Mouse (Mus musculus) liver, embryonic 14.5 days (tissue): Measurements from ENCODE around the gene Tnfrsf1a. TPM values are rescaled to one million over a fixed set of nuclear protein-coding genes. Genes with fewer than 3 reads are reported as not detected.

ENCODE experiments used
- ATAC-seq: fragments of 200-750 bp; cut with Nextera tagmentation; 2 replicates; pipeline ENCODE4 v1.8.0; 2017; ENCODE audit warnings: moderate number of reproducible peaks, mild to moderate bottlenecking, moderate library complexity; ENCODE audit not compliant: insufficient read depth
- DNase-seq, 3 experiments: peaks; one replicate each; pipeline ENCODE4 v3.0.0-alpha.2; 2012 to 2013; ENCODE audit warnings: low read depth in 3 of 3, low spot score in 3 of 3
- H3K27ac ChIP-seq: fragments of 300-500 bp; sonication (generic); 2 replicates; pipeline ENCODE4 v1.5.1; 2014; ENCODE audit warnings: moderate library complexity, mild to moderate bottlenecking, control low read depth, inconsistent platforms
- H3K27me3 ChIP-seq: fragments of 300-500 bp; sonication (generic); 2 replicates; pipeline ENCODE4 v1.6.1; 2014; ENCODE audit warnings: mild to moderate bottlenecking, low read length, moderate library complexity; ENCODE audit not compliant: control insufficient read depth, insufficient read depth
- H3K36me3 ChIP-seq: fragments of 300-500 bp; sonication (generic); replicated peaks from 2 replicates; pipeline ENCODE4 v1.6.1; 2014; ENCODE audit warnings: low read depth; ENCODE audit not compliant: control insufficient read depth, insufficient read depth
- H3K4me1 ChIP-seq, 2 experiments: fragments of 200-500 bp in 1 of 2; fragments of 300-500 bp in 1 of 2; sonication (generic) in 1 of 2; replicated peaks; 2 replicates each; pipeline ENCODE4 v1.6.1; 2012 to 2014; ENCODE audit warnings: antibody characterized with exemption in 1 of 2, inconsistent platforms in 1 of 2, low read length in 1 of 2; ENCODE audit not compliant: control insufficient read depth in 2 of 2, insufficient read depth in 2 of 2
- H3K4me2 ChIP-seq: fragments of 300-500 bp; sonication (generic); 2 replicates; pipeline ENCODE4 v1.6.1; 2014; ENCODE audit warnings: low read depth, mild to moderate bottlenecking, control low read depth, moderate library complexity
- H3K4me3 ChIP-seq, 2 experiments: fragments of 200-500 bp in 1 of 2; fragments of 300-500 bp in 1 of 2; sonication (generic) in 1 of 2; 2 replicates each; pipeline ENCODE4 v1.5.1; 2012 to 2014; ENCODE audit warnings: low read depth in 2 of 2, low read length in 2 of 2, mild to moderate bottlenecking in 2 of 2, control low read depth in 1 of 2, inconsistent platforms in 1 of 2, moderate library complexity in 1 of 2; ENCODE audit not compliant: insufficient read depth in 1 of 2
- H3K9ac ChIP-seq: fragments of 300-500 bp; sonication (generic); replicated peaks from 2 replicates; pipeline ENCODE4 v1.6.1; 2014; ENCODE audit warnings: mild to moderate bottlenecking, control low read depth, moderate library complexity
- H3K9me3 ChIP-seq: fragments of 300-500 bp; sonication (generic); 2 replicates; pipeline ENCODE4 v1.6.1; 2016; ENCODE audit warnings: low read length, mixed read lengths; ENCODE audit not compliant: control insufficient read depth
- CTCF ChIP-seq: IDR thresholded peaks from 2 replicates; pipeline ENCODE4 v1.5.1; 2016; ENCODE audit warnings: antibody characterized with exemption, low read depth, control low read depth
- EP300 ChIP-seq: IDR thresholded peaks from 2 replicates; pipeline ENCODE4 v1.6.1; 2016; ENCODE audit warnings: antibody characterized with exemption, low read depth
- WGBS: fragments of 180-500 bp; shearing (Covaris S2); extraction: QIAGEN DNeasy Blood & Tissue Kit; methylation state at CpG from one replicate; pipeline ENCODE4 v1.1.7; 2014; ENCODE audit not compliant: insufficient replicate concordance; 5-methylcytosine and 5-hydroxymethylcytosine counted together
- polyA plus RNA-seq, 2 experiments: library from polyadenylated mRNA; depleted of rRNA in 1 of 2; stranded (reverse) in 1 of 2; unstranded in 1 of 2; fragments of >200 nt; fragmentation: Nextera tagmentation in 1 of 2; extraction: Ambion mirVana in 1 of 2; gene quantifications; 2 replicates each; pipeline versions ENCODE4 v1.2.1 to v1.2.3; 2012 to 2014

The Tnfrsf1a gene
- polyA plus RNA-seq, 2 experiments: 16.8 to 21.1 TPM

- Histone ChIP-seq H3K27me3 (no peaks in the 10 kb centered on the region), H3K27ac (no peak overlapping the region), H3K4me2 (peak overlapping the region; percentile 61), H3K36me3 (no peaks in the 10 kb centered on the region), H3K9me3 (no peaks in the 10 kb centered on the region), H3K4me3 (peak overlapping the region; percentile 28 to 61; a peak in 3 of 4 replicates), H3K9ac (no peak overlapping the region), H3K4me1 (peaks cover 0 to 42% of the 10 kb centered on the region in 2 experiments; a peak in 3 of 4 replicates)
- DNase-seq: no peak
- ATAC-seq: no peak
- TF ChIP-seq EP300 (no peak), CTCF (no peak)
- WGBS: 48% methylated on average over 2 of the region's 2 CpGs
These were observed 1.8 kb downstream of the Tnfrsf1a start for GRCm38 (mm10) chr6:125350995-125351324.

DNA sequence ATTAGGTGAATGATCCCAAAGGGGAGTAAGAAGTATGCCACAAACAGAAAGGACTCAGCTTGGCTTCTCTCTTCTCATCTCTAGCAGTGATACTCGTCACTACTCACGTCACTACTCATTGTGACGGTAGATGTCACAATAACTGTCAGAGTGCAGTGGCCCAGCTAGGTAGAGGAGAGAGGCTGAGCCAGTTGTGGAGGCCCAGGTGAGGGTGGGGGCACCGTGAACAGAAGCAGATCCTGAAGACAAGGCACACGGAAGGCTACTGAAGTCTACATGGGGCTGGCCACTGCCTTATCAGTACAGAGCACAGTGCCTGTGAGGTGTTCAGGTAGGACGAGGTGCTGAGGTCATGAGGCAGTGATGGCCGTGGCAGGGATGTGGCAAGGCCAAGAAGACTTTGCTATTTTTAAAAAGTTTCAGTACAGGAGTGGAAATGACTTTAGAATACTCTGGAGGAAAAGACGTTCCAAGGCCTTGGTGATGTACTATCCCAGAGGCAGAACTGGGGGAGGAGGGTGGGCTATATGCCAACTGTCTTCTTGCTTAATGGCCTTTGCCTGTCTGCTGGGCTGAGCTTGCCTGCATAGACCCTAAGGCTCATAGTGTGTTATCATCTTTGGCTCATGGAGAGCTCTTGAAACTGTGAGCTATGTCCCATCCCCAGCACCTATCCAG is 2.3 kb downstream of the Tnfrsf1a start:
- H3K4me1 ChIP-seq: peaks cover 0 to 42% of the 10 kb centered on the region in 2 experiments; a peak in 3 of 4 replicates
- no peak overlapping the region for H3K9ac ChIP-seq
- no peak for TF ChIP-seq EP300
- no peak for TF ChIP-seq CTCF
- H3K27me3 ChIP-seq: no peaks in the 10 kb centered on the region
- H3K9me3 ChIP-seq: no peaks in the 10 kb centered on the region
- no peaks in the 10 kb centered on the region for H3K36me3 ChIP-seq
- 26% methylated on average over 8 of the region's 8 CpGs for WGBS
- DNase-seq: no peak
- H3K4me3 ChIP-seq: peak overlapping the region in 1 of 2 experiments; percentile 61; a peak in 1 of 4 replicates
- peak overlapping the region; percentile 61 for H3K4me2 ChIP-seq
- no peak for ATAC-seq
- no peak overlapping the region for H3K27ac ChIP-seq

GRCm38 (mm10) chr6:125352046-125352384 is 2.9 kb downstream of the Tnfrsf1a start:
- ATAC-seq (no peak), DNase-seq (no peak)
- no peak for TF ChIP-seq CTCF
- TF ChIP-seq EP300: no peak
- Histone ChIP-seq H3K9ac (no peak overlapping the region), H3K36me3 (no peaks in the 10 kb centered on the region), H3K4me3 (no peak overlapping the region), H3K4me1 (peaks cover 0 to 42% of the 10 kb centered on the region in 2 experiments; a peak in 3 of 4 replicates), H3K9me3 (no peaks in the 10 kb centered on the region), H3K27ac (no peak overlapping the region), H3K27me3 (no peaks in the 10 kb centered on the region), H3K4me2 (peak overlapping the region; percentile 11)
- 34% methylated on average over 5 of the region's 5 CpGs for WGBS

GRCm38 (mm10) chr6:125352811-125353210 is 3.6 kb downstream of the Tnfrsf1a start:
- Histone ChIP-seq H3K4me2 (no peak overlapping the region; the same call in 1 of the 2 replicates), H3K4me3 (no peak overlapping the region), H3K27ac (no peak overlapping the region), H3K9ac (no peak overlapping the region), H3K4me1 (peaks cover 0 to 42% of the 10 kb centered on the region in 2 experiments; a peak in 3 of 4 replicates), H3K9me3 (no peaks in the 10 kb centered on the region), H3K27me3 (no peaks in the 10 kb centered on the region), H3K36me3 (no peaks in the 10 kb centered on the region)
- no peak for TF ChIP-seq EP300
- no peak for TF ChIP-seq CTCF
- 25% methylated on average over 4 of the region's 4 CpGs for WGBS
- DNase-seq (no peak), ATAC-seq (no peak)

- TF ChIP-seq EP300 (no peak), CTCF (no peak)
- peaks cover 0 to 42% of the 10 kb centered on the region in 2 experiments; a peak in 3 of 4 replicates for H3K4me1 ChIP-seq
- WGBS: 20% methylated on average over 11 of the region's 11 CpGs
- H3K4me2 ChIP-seq: peak overlapping the region; percentile 22
- H3K9ac ChIP-seq: no peak overlapping the region
- no peaks in the 10 kb centered on the region for H3K9me3 ChIP-seq
- H3K4me3 ChIP-seq: no peak overlapping the region
- DNase-seq (no peak), ATAC-seq (no peak)
- no peaks in the 10 kb centered on the region for H3K27me3 ChIP-seq
- no peaks in the 10 kb centered on the region for H3K36me3 ChIP-seq
- H3K27ac ChIP-seq: no peak overlapping the region
These were observed 4.1 kb downstream of the Tnfrsf1a start for GRCm38 (mm10) chr6:125353221-125353620.
